Mouse (Mus musculus): Measurements from ENCODE around the gene Fam53a. TPM values are rescaled to one million over a fixed set of nuclear protein-coding genes. Genes with fewer than 3 reads are reported as not detected.

Fam53a gene
- polyA plus RNA-seq, 1 experiment from 2014 or later, result 74.4 TPM

Other genes with a start within 250 kb of the Fam53a start
- gene Nkx1-1, start 195.7 kb downstream of the Fam53a start, polyA plus RNA-seq (2014; fragmentation: Nextera tagmentation; extraction: Ambion mirVana), result not detected in 2 replicates
- gene Gm9903, start 290 bp upstream of the Fam53a start, polyA plus RNA-seq (2014; fragmentation: Nextera tagmentation; extraction: Ambion mirVana), result 0.48 and 0.55 TPM in 2 replicates
- gene Slbp, start 22.9 kb upstream of the Fam53a start, polyA plus RNA-seq (2014; fragmentation: Nextera tagmentation; extraction: Ambion mirVana), result 295 and 321 TPM in 2 replicates
- gene Tacc3, start 28.5 kb upstream of the Fam53a start, polyA plus RNA-seq (2014; fragmentation: Nextera tagmentation; extraction: Ambion mirVana), result 331 and 332 TPM in 2 replicates
- gene Tmem129, start 28.8 kb upstream of the Fam53a start, polyA plus RNA-seq (2014; fragmentation: Nextera tagmentation; extraction: Ambion mirVana), result 39.3 and 41.8 TPM in 2 replicates
- gene Fgfr3, start 92.0 kb upstream of the Fam53a start, polyA plus RNA-seq (2014; fragmentation: Nextera tagmentation; extraction: Ambion mirVana), result 100 and 105 TPM in 2 replicates
- gene Letm1, start 153.2 kb upstream of the Fam53a start, polyA plus RNA-seq (2014; fragmentation: Nextera tagmentation; extraction: Ambion mirVana), result 59.7 and 63.9 TPM in 2 replicates
- 120 and 131 TPM in 2 replicates for gene Nsd2, start 191.1 kb upstream of the Fam53a start, polyA plus RNA-seq (2014; fragmentation: Nextera tagmentation; extraction: Ambion mirVana)

Measured in forebrain, embryonic 11.5 days (tissue).